Mouse (Mus musculus) brain, embryonic 14.5 days (tissue): Measurements from ENCODE around the gene Ankrd6.
"Not testable (repeated sequence)": the region's sequence is repeated elsewhere in the genome, so short reads cannot be mapped to it uniquely, and the experiment has no call there.

Source experiments
- CTCF ChIP-seq: fragments of 200-500 bp; IDR thresholded peaks from 2 replicates; pipeline ENCODE4 v1.5.1; 2012; ENCODE audit warnings: inconsistent platforms, mild to moderate bottlenecking, moderate library complexity, borderline replicate concordance; ENCODE audit not compliant: insufficient read depth, insufficient read length; ENCODE audit errors: extremely low read depth
- POLR2A ChIP-seq: fragments of 200-500 bp; IDR thresholded peaks from 2 replicates; pipeline ENCODE4 v1.6.1; 2012; ENCODE audit warnings: mild to moderate bottlenecking, inconsistent platforms, borderline replicate concordance; ENCODE audit not compliant: poor library complexity, insufficient read depth, insufficient read length, severe bottlenecking; ENCODE audit errors: extremely low read depth

DNA sequence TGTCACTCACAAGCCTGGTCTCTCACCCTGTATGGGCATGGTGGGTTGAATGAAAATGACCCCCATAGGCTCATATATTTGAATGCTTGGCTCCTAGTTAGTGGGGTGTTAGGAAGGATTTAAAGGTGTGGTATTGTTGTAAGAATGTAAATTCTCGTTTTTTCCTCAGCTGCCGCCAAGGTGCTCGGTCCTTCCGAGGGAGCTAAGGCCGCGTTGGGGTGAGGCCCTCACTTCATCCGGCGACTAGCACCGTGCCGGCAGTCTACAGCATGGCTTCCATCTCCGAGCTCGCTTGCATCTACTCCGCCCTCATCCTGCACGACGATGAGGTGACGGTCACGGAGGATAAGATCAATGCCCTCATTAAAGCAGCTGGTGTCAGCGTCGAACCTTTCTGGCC lies 14.0 kb upstream of the Ankrd6 start:
- not testable (repeated sequence) for TF ChIP-seq CTCF, POLR2A
